Mouse (Mus musculus) brain, embryonic 14.5 days (tissue): Measurements from ENCODE around the gene Fasn.

Experiments
- CTCF ChIP-seq: fragments of 200-500 bp; IDR thresholded peaks from 2 replicates; pipeline ENCODE4 v1.5.1; 2012; ENCODE audit warnings: inconsistent platforms, mild to moderate bottlenecking, moderate library complexity, borderline replicate concordance; ENCODE audit not compliant: insufficient read depth, insufficient read length; ENCODE audit errors: extremely low read depth
- POLR2A ChIP-seq: fragments of 200-500 bp; IDR thresholded peaks from 2 replicates; pipeline ENCODE4 v1.6.1; 2012; ENCODE audit warnings: mild to moderate bottlenecking, inconsistent platforms, borderline replicate concordance; ENCODE audit not compliant: poor library complexity, insufficient read depth, insufficient read length, severe bottlenecking; ENCODE audit errors: extremely low read depth

GRCm38 (mm10) chr11:120783426-120784063, 40.8 kb downstream of the Fasn start:
- TF ChIP-seq CTCF (no peak), POLR2A (no peak)
